Mouse (Mus musculus) limb, embryonic 11.5 days (tissue): ENCODE measurements around the gene Slc38a9. TPM values are rescaled to one million over a fixed set of nuclear protein-coding genes. Genes with fewer than 3 reads are reported as not detected.

Experiments used
- ATAC-seq: fragments of 200-750 bp; cut with Nextera tagmentation; 2 replicates; pipeline ENCODE4 v1.8.0; 2017; ENCODE audit warnings: low read depth; ENCODE audit not compliant: insufficient number of reproducible peaks, low FRiP score, low TSS enrichment
- DNase-seq: peaks from one replicate; pipeline ENCODE4 v3.0.0-alpha.2; 2015; ENCODE audit warnings: low spot score
- H3K27ac ChIP-seq: fragments of 300-500 bp; sonication (generic); replicated peaks from 2 replicates; pipeline ENCODE4 v1.5.1; 2014; ENCODE audit warnings: low read depth, mild to moderate bottlenecking, low read length
- H3K27me3 ChIP-seq: fragments of 300-500 bp; sonication (generic); 2 replicates; pipeline ENCODE4 v1.6.1; 2014; ENCODE audit warnings: mild to moderate bottlenecking, low read length, mixed read lengths; ENCODE audit not compliant: control insufficient read depth, insufficient read depth
- H3K36me3 ChIP-seq: fragments of 300-500 bp; sonication (generic); 2 replicates; pipeline ENCODE4 v1.6.1; 2014; ENCODE audit warnings: mild to moderate bottlenecking, low read length, moderate library complexity, mixed read lengths; ENCODE audit not compliant: control insufficient read depth, insufficient read depth
- H3K4me1 ChIP-seq: fragments of 300-500 bp; sonication (generic); 2 replicates; pipeline ENCODE4 v1.6.1; 2014; ENCODE audit warnings: low read length, mixed read lengths; ENCODE audit not compliant: control insufficient read depth, insufficient read depth
- H3K4me2 ChIP-seq: fragments of 300-500 bp; sonication (generic); 2 replicates; pipeline ENCODE4 v1.6.1; 2014; ENCODE audit warnings: low read depth, mild to moderate bottlenecking, moderate library complexity; ENCODE audit not compliant: severe bottlenecking
- H3K4me3 ChIP-seq: fragments of 300-500 bp; sonication (generic); 2 replicates; pipeline ENCODE4 v1.5.1; 2014; ENCODE audit warnings: low read depth, low read length
- H3K9ac ChIP-seq: fragments of 300-500 bp; sonication (generic); 2 replicates; pipeline ENCODE4 v1.6.1; 2014; ENCODE audit warnings: mild to moderate bottlenecking, low read length
- H3K9me3 ChIP-seq: fragments of 300-500 bp; sonication (generic); 2 replicates; pipeline ENCODE4 v1.6.1; 2016; ENCODE audit warnings: low read length; ENCODE audit not compliant: control insufficient read depth
- whole genome bisulfite sequencing: fragments of 180-500 bp; shearing (Covaris S2); extraction: QIAGEN DNeasy Blood & Tissue Kit; methylation state at CpG from one replicate; pipeline ENCODE4 v1.1.7; 2014; 5-methylcytosine and 5-hydroxymethylcytosine counted together
- polyA plus RNA-seq: library from polyadenylated mRNA; unstranded; fragments of >200 nt; fragmentation: Nextera tagmentation; extraction: Ambion mirVana; gene quantifications from 2 replicates; pipeline ENCODE4 v1.2.1, GENCODE M21; 2014

Slc38a9 gene
- polyA plus RNA-seq, 1 experiment from 2014 or later = 11.7 TPM

DNA sequence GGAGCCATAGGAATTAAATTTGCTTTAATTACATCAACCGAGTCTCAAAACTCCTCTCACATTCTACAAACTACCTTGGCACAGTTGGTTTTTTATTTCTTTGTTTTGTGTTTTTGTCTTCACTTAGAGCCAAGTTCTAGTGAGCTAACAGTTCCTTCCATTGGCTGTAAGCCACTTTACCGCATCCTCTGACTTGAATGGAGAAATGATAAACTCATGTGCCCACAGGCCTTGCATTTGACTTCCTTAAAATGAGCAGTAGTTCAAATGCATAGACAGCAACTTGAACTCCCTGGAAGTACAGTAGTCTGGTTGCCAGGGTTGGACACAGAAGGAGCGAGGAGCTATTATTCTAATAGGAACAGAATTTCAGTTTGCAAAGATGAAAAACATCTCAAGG lies 17.7 kb upstream of the Slc38a9 start:
- H3K9me3 ChIP-seq = no peaks in the 10 kb centered on the region
- no peak overlapping the region for H3K4me2 ChIP-seq
- no peak overlapping the region for H3K4me3 ChIP-seq
- no peak for ATAC-seq
- no peak overlapping the region for H3K9ac ChIP-seq
- H3K4me1 ChIP-seq = no peaks in the 10 kb centered on the region
- H3K27me3 ChIP-seq = no peaks in the 10 kb centered on the region
- no peaks in the 10 kb centered on the region; the same call in 1 of the 2 replicates for H3K36me3 ChIP-seq
- 89% methylated on average over 3 of the region's 3 CpGs for WGBS
- no peak overlapping the region for H3K27ac ChIP-seq
- no peak for DNase-seq

DNA sequence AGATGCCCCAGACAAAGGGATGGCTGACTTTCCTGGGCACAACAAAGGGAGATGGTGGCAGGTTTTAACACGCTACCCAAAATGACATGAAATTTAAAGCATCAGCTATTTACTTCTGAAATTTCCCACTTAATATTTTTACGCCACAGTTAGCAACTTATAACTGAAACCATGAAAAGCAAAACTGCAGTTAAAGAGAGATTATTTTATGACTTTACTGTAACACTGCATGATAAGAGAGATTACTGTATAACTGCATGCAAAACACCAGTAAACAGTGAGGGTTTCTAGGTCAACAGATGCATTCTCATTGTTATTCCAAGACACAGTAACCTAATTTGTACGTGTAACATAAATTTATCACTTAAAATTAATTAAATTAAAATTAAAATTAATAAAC lies 15.6 kb upstream of the Slc38a9 start:
- Histone ChIP-seq H3K27me3 (no peaks in the 10 kb centered on the region), H3K36me3 (no peaks in the 10 kb centered on the region; the same call in 1 of the 2 replicates), H3K9me3 (no peaks in the 10 kb centered on the region), H3K9ac (no peak overlapping the region), H3K4me3 (no peak overlapping the region), H3K27ac (no peak overlapping the region), H3K4me1 (no peaks in the 10 kb centered on the region), H3K4me2 (no peak overlapping the region)
- WGBS = 84% methylated on average over 3 of the region's 3 CpGs
- no peak for DNase-seq
- no peak for ATAC-seq

GRCm38 (mm10) chr13:112645529-112646186 lies 14.9 kb upstream of the Slc38a9 start:
- Histone ChIP-seq H3K4me3 (no peak overlapping the region), H3K27ac (no peak overlapping the region), H3K27me3 (no peaks in the 10 kb centered on the region), H3K4me1 (no peaks in the 10 kb centered on the region), H3K9ac (no peak overlapping the region), H3K36me3 (no peaks in the 10 kb centered on the region; the same call in 1 of the 2 replicates), H3K9me3 (no peaks in the 10 kb centered on the region), H3K4me2 (no peak overlapping the region)
- ATAC-seq (no peak), DNase-seq (no peak)
- 92% methylated on average over 1 of the region's 1 CpGs for WGBS

GRCm38 (mm10) chr13:112651183-112651582 lies 9.4 kb upstream of the Slc38a9 start:
- no peak overlapping the region for H3K4me3 ChIP-seq
- H3K27ac ChIP-seq = no peak overlapping the region
- no peak overlapping the region for H3K4me2 ChIP-seq
- no peaks in the 10 kb centered on the region for H3K4me1 ChIP-seq
- peaks cover 8% of the 10 kb centered on the region for H3K9me3 ChIP-seq
- H3K36me3 ChIP-seq = no peaks in the 10 kb centered on the region; the same call in 1 of the 2 replicates
- no peaks in the 10 kb centered on the region for H3K27me3 ChIP-seq
- no peak for DNase-seq
- 84% methylated on average over 3 of the region's 3 CpGs for whole genome bisulfite sequencing
- no peak for ATAC-seq
- H3K9ac ChIP-seq = no peak overlapping the region

GRCm38 (mm10) chr13:112652205-112652604 lies 8.3 kb upstream of the Slc38a9 start, which contains the start of gene Ddx4:
TSS of gene Ddx4 (minus strand) at chr13:112652475.
- no peak within 1 kb of the TSS for H3K4me3 ChIP-seq
- no peaks in the 10 kb centered on the region for H3K27me3 ChIP-seq
- H3K4me2 ChIP-seq = no peak within 1 kb of the TSS
- DNase-seq (no peak), ATAC-seq (no peak)
- peaks cover 8% of the 10 kb centered on the region for H3K9me3 ChIP-seq
- no peak within 1 kb of the TSS for H3K9ac ChIP-seq
- H3K27ac ChIP-seq = no peak within 1 kb of the TSS
- no peaks in the 10 kb centered on the region; the same call in 1 of the 2 replicates for H3K36me3 ChIP-seq
- no peaks in the 10 kb centered on the region for H3K4me1 ChIP-seq
- WGBS = 70% methylated on average over 45 of the region's 45 CpGs

GRCm38 (mm10) chr13:112659986-112660573 lies 471 bp upstream of the Slc38a9 start:
- H3K9ac ChIP-seq = no peak overlapping the region
- ATAC-seq = 0 out of 2 replicates have a peak, but pooled peaks have one; percentile 13

DNA sequence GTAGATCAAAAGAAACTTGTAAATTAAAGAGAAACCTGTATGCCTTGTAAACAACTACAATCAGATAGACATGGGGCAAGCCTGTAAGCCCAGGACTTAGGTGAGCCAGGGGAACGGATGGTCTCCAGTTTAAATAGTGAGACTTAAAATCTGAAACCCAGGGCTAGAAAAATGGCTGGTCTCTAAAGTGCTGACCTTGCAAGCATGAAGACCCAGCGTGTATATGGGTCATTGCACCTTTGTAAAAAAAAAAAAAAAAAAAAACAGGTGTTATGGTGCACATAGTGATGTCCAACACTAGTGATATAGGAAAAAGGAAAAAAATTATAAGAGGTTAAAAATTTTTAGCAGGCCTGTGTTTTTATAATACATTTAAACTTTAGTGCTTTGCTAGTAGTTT lies 1.1 kb downstream of the Slc38a9 start:
- H3K4me3 ChIP-seq = no peak overlapping the region; the same call in 1 of the 2 replicates
- no peak overlapping the region for H3K27ac ChIP-seq
- no peaks in the 10 kb centered on the region for H3K36me3 ChIP-seq
- DNase-seq (no peak), ATAC-seq (no peak)
- H3K4me2 ChIP-seq = no peak overlapping the region
- no peaks in the 10 kb centered on the region for H3K9me3 ChIP-seq
- H3K4me1 ChIP-seq = no peaks in the 10 kb centered on the region
- no peaks in the 10 kb centered on the region for H3K27me3 ChIP-seq
- 75% methylated on average over 2 of the region's 2 CpGs for WGBS
- H3K9ac ChIP-seq = no peak overlapping the region

More at GRCm38 (mm10) chr13:112659986-112660573, 471 bp upstream of the Slc38a9 start:
- DNase-seq = no peak
- H3K27me3 ChIP-seq = no peaks in the 10 kb centered on the region
- no peaks in the 10 kb centered on the region for H3K4me1 ChIP-seq
- peak overlapping the region; percentile 81 for H3K4me2 ChIP-seq
- H3K27ac ChIP-seq = no peak overlapping the region
- no peaks in the 10 kb centered on the region for H3K36me3 ChIP-seq
- no peaks in the 10 kb centered on the region for H3K9me3 ChIP-seq
- peak overlapping the region; percentile 54 for H3K4me3 ChIP-seq
- 3% methylated on average over 10 of the region's 10 CpGs for WGBS

- Histone ChIP-seq H3K4me1 (no peaks in the 10 kb centered on the region), H3K9me3 (no peaks in the 10 kb centered on the region), H3K9ac (no peak overlapping the region), H3K4me3 (no peak overlapping the region), H3K36me3 (no peaks in the 10 kb centered on the region), H3K27me3 (no peaks in the 10 kb centered on the region), H3K27ac (no peak overlapping the region), H3K4me2 (no peak overlapping the region)
- WGBS = 88% methylated on average over 10 of the region's 10 CpGs
- ATAC-seq = no peak
- no peak for DNase-seq
Observed at GRCm38 (mm10) chr13:112666433-112667024, 6.0 kb downstream of the Slc38a9 start.
